Mouse (Mus musculus): ENCODE results near the gene Rapgef4.

- no peak for TF ChIP-seq CTCF (IDR thresholded peaks at IDR 0.05; ENCODE audit: low read depth)
- no peak for TF ChIP-seq EP300 (optimal IDR thresholded peaks at IDR 0.05)
Measured at GRCm38 (mm10) chr2:72147246-72147645, 166.2 kb downstream of the Rapgef4 start.

All from stomach, postnatal 0 days (tissue).